Mouse (Mus musculus): ENCODE measurements around the gene Rslcan18. TPM values are rescaled to one million over a fixed set of nuclear protein-coding genes. Genes with fewer than 3 reads are reported as not detected.
"Not testable (repeated sequence)": the region's sequence is repeated elsewhere in the genome, so short reads cannot be mapped to it uniquely, and the experiment has no call there.

The Rslcan18 gene
- polyA plus RNA-seq (2011; ENCODE audit: insufficient read depth, insufficient read length, low read depth, missing spikeins): 0.31 and 0.76 TPM in 2 replicates

DNA sequence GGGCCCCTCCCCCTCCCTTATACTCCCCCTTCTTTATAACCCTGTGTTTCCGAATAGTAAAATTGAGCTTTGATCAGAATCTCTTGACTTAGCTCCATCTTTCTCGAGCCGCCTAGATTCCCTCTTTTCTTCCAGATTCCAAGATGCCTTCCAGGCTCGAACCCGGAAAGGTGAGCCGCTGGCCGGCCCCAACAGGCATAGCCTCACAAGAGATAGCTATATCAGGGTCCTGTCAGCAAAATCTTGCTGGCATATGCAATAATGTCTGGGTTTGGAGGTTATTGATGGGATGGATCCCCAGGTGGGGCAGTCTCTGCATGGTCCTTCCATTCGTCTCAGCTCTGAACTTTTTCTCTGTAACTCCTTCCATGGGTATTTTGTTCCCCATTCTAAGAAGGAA, at the start of gene Rslcan18:
TSS of gene Rslcan18 (minus strand) at position 101 of the 400 bp plus-strand sequence.
- not testable (repeated sequence) for H3K9me3 ChIP-seq (replicated peaks; ENCODE audit: control insufficient read depth, insufficient read depth, low read length, poor library complexity, severe bottlenecking); H3K4me1 ChIP-seq (ENCODE audit: control insufficient read depth, insufficient read depth, low read length); H3K9ac ChIP-seq (ENCODE audit: low read depth, poor library complexity, severe bottlenecking); H3K27me3 ChIP-seq (ENCODE audit: control insufficient read depth, insufficient read depth, low read length, poor library complexity, severe bottlenecking); H3K27ac ChIP-seq (ENCODE audit: insufficient read depth, low read length); H3K4me3 ChIP-seq (ENCODE audit: low read depth, low read length); H3K36me3 ChIP-seq (ENCODE audit: control insufficient read depth, insufficient read depth, low read length, poor library complexity, severe bottlenecking)

DNA sequence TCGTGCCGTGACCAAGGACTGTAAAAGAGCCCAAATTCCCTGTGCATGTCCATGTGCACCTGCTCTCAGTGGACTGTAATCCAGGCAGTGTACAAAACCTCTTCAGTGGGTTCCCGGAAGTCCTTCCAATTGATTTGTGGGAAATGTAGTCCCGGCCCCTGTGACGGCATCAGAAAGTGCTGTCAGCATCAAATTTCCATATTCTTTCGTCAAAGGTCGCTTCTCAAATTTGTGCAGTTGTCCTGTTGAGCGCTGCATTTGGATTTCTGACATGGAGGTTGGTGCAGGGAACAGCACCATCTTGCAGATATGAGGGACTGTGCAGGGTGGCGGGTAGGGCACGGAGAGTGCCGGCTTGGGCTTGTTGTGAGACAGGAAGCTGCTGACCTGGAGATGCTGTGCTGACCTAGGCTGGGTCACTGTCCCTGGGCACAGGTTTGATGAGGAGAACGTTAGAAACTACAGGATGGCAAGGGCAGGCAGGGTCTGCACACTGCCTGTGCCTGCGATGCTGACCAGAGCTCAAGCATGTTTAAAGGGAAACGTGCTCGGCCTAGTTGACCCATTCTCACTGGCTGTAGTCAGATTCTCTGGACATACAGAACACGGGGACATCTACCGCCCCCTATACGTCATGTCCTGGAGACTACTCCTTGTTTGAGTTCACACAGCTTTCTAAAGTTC, 12.1 kb upstream of the Rslcan18 start:
- Histone ChIP-seq H3K9me3 (replicated peaks; ENCODE audit: control insufficient read depth, insufficient read depth, low read length, poor library complexity, severe bottlenecking) (no peaks in the 10 kb centered on the region), H3K4me1 (ENCODE audit: control insufficient read depth, insufficient read depth, low read length) (no peaks in the 10 kb centered on the region), H3K36me3 (ENCODE audit: control insufficient read depth, insufficient read depth, low read length, poor library complexity, severe bottlenecking) (no peaks in the 10 kb centered on the region), H3K27me3 (ENCODE audit: control insufficient read depth, insufficient read depth, low read length, poor library complexity, severe bottlenecking) (no peaks in the 10 kb centered on the region), H3K9ac (ENCODE audit: low read depth, poor library complexity, severe bottlenecking) (0 out of 2 replicates have a peak overlapping the region, but pooled peaks have one; percentile 12), H3K27ac (ENCODE audit: insufficient read depth, low read length) (no peak overlapping the region), H3K4me3 (ENCODE audit: low read depth, low read length) (peak overlapping the region; percentile 98)
- TF ChIP-seq POLR2A (IDR thresholded peaks at IDR 0.05; ENCODE audit: insufficient read depth, low read length): peak; percentile 79
- TF ChIP-seq EP300 (IDR thresholded peaks at IDR 0.05; ENCODE audit: insufficient read depth, low read depth, low read length): no peak

DNA sequence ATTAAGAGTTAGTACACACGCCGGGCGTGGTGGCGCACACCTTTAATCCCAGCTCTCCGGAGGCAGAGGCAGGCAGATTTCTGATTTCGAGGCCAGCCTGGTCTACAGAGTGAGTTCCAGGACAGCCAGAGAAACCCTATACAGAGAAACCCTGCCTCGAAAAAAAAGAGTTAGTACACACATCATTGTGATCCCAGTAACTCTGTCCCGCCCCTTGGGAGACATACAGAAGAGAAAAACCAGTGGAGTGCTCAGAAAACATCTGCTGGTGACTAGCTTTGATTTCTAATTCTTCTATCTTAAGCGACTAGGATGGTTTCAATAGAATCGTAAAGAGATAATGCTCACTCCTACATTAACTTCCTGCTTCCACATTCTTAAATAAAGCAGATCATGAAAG, 11.4 kb upstream of the Rslcan18 start:
- not testable (repeated sequence) for H3K9me3 ChIP-seq (replicated peaks; ENCODE audit: control insufficient read depth, insufficient read depth, low read length, poor library complexity, severe bottlenecking); H3K9ac ChIP-seq (ENCODE audit: low read depth, poor library complexity, severe bottlenecking); H3K27ac ChIP-seq (ENCODE audit: insufficient read depth, low read length); H3K27me3 ChIP-seq (ENCODE audit: control insufficient read depth, insufficient read depth, low read length, poor library complexity, severe bottlenecking); H3K36me3 ChIP-seq (ENCODE audit: control insufficient read depth, insufficient read depth, low read length, poor library complexity, severe bottlenecking); H3K4me3 ChIP-seq (ENCODE audit: low read depth, low read length); H3K4me1 ChIP-seq (ENCODE audit: control insufficient read depth, insufficient read depth, low read length)

DNA sequence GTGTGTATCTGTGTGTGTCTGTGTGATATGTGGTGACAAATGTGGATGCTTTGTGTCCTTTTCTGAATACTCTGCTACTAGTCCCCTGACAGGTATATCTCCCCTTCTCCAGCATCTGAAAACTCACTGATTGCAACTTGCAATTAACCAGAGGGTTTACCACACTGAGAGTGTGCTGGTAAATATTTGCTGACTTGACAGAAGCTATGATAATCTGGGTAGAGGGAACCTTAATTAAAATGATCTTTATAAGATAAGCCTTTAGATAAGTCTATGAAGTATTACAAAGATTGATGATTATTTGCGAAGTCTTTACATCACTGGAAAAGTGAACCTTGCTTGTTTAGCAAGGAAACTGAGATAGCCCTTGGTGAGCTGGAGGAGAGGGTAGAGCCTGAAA, 8.4 kb upstream of the Rslcan18 start:
- no peak overlapping the region for H3K9ac ChIP-seq (ENCODE audit: low read depth, poor library complexity, severe bottlenecking)
- no peaks in the 10 kb centered on the region for H3K9me3 ChIP-seq (replicated peaks; ENCODE audit: control insufficient read depth, insufficient read depth, low read length, poor library complexity, severe bottlenecking)
- no peaks in the 10 kb centered on the region for H3K27me3 ChIP-seq (ENCODE audit: control insufficient read depth, insufficient read depth, low read length, poor library complexity, severe bottlenecking)
- no peak for TF ChIP-seq POLR2A (IDR thresholded peaks at IDR 0.05; ENCODE audit: insufficient read depth, low read length)
- TF ChIP-seq CTCF (IDR thresholded peaks at IDR 0.05; ENCODE audit: low read depth, low read length): no peak
- TF ChIP-seq EP300 (IDR thresholded peaks at IDR 0.05; ENCODE audit: insufficient read depth, low read depth, low read length): no peak
- no peaks in the 10 kb centered on the region for H3K36me3 ChIP-seq (ENCODE audit: control insufficient read depth, insufficient read depth, low read length, poor library complexity, severe bottlenecking)
- H3K4me3 ChIP-seq (ENCODE audit: low read depth, low read length): no peak overlapping the region
- H3K27ac ChIP-seq (ENCODE audit: insufficient read depth, low read length): no peak overlapping the region
- H3K4me1 ChIP-seq (ENCODE audit: control insufficient read depth, insufficient read depth, low read length): no peaks in the 10 kb centered on the region

DNA sequence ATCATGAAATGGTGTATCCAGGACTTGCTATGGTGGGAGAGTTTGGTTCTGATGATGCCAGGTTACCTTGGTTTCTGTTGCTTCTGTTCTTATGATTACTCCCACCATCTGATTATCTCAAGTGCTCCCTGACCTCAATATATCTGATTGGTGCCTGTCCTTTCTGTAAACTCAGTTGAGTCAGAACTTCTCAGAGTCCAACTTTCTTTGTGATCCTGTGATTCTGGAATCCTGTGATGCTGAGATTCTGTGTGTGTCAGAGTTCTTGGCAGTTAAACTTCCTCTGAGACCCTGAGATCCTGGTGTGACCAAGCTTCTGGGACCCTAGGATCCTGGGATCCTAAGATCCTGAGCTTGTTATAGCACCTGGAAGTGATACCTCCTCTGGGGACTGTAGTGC, 5.3 kb upstream of the Rslcan18 start, which contains the start of gene Zfp759:
TSS of gene Zfp759 (plus strand) at position 301 of the 400 bp plus-strand sequence.
- not testable (repeated sequence) for H3K9ac ChIP-seq (ENCODE audit: low read depth, poor library complexity, severe bottlenecking); H3K36me3 ChIP-seq (ENCODE audit: control insufficient read depth, insufficient read depth, low read length, poor library complexity, severe bottlenecking); H3K27me3 ChIP-seq (ENCODE audit: control insufficient read depth, insufficient read depth, low read length, poor library complexity, severe bottlenecking); H3K4me3 ChIP-seq (ENCODE audit: low read depth, low read length); H3K27ac ChIP-seq (ENCODE audit: insufficient read depth, low read length); H3K9me3 ChIP-seq (replicated peaks; ENCODE audit: control insufficient read depth, insufficient read depth, low read length, poor library complexity, severe bottlenecking); H3K4me1 ChIP-seq (ENCODE audit: control insufficient read depth, insufficient read depth, low read length)

DNA sequence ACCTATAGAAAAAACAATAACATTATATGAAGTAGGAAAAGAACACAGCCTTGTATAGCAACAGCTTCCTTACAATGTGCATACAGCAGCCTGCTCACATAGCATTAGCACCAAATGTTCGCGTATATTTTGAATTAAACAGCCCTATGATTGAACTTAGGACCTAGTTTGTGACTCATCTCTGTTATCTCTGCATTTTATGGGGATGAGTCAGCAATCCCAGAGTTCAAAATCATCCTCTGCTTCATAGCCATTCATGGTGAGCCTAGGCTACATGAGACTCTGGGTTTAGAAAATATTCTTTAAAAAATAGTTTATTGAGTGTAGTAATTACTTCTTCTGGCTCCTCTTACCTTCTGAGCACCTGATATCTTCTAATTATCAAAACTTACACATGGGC, 2.8 kb downstream of the Rslcan18 start:
- Histone ChIP-seq H3K4me1 (ENCODE audit: control insufficient read depth, insufficient read depth, low read length) (no peaks in the 10 kb centered on the region), H3K9me3 (replicated peaks; ENCODE audit: control insufficient read depth, insufficient read depth, low read length, poor library complexity, severe bottlenecking) (peaks cover 10% of the 10 kb centered on the region; the same call in 1 of the 2 replicates), H3K27ac (ENCODE audit: insufficient read depth, low read length) (no peak overlapping the region), H3K36me3 (ENCODE audit: control insufficient read depth, insufficient read depth, low read length, poor library complexity, severe bottlenecking) (no peaks in the 10 kb centered on the region), H3K27me3 (ENCODE audit: control insufficient read depth, insufficient read depth, low read length, poor library complexity, severe bottlenecking) (no peaks in the 10 kb centered on the region), H3K4me3 (ENCODE audit: low read depth, low read length) (no peak overlapping the region), H3K9ac (ENCODE audit: low read depth, poor library complexity, severe bottlenecking) (no peak overlapping the region)
- no peak for TF ChIP-seq CTCF (IDR thresholded peaks at IDR 0.05; ENCODE audit: low read depth, low read length)
- no peak for TF ChIP-seq POLR2A (IDR thresholded peaks at IDR 0.05; ENCODE audit: insufficient read depth, low read length)
- no peak for TF ChIP-seq EP300 (IDR thresholded peaks at IDR 0.05; ENCODE audit: insufficient read depth, low read depth, low read length)
